Mouse (Mus musculus) retina, postnatal 7 days (tissue): ENCODE data around the gene Nectin4.

Experiments
- DNase-seq: peaks from one replicate; pipeline ENCODE4 v3.0.0-alpha.2; 2012; ENCODE audit warnings: low read depth, low spot score

Nectin4 gene

DNA sequence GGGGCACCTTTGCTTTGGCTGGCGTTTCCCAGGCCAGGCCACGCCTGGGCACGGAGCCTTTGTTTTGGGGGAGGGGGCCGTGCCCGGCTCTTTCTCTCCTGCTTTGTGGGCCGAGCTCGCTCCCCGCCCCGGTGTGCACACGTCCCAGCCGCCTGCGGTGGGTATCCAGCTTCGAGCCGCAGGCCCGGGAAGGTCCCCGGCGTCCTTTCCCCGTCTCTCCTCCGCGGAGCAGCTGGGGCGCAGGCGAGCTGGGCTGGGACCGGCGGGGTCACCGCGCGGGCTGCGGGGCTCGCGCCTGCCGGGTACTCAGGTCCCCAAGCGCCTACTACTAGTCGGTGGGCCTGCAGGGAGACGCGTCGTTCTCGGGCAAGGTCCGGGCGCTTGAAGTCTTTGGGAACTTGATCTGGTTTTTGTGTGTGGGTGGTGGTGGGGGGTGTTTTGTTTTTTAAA lies 41.6 kb downstream of the Nectin4 start:
- DNase-seq, result no peak

DNA sequence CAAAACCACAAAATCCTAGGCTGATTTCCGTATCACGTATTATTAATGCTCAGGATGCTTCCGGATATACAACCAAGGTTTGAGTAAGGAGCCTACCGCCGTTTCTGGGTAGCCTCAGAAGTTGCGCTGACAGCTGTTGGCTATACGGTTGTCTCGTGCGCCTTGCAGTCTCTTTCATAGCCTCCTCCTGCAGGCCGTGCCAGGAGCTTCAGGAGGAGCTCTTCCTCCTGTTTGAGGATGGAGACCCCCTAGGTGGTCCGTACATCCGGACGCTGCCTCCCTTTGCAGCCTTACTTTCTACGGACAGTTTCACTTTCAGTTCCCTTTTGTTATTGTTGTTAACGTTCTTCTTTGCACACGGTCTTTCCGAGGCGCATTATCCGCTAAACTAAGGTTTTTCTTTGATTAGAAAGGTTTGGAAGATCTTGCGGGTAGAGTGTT lies 42.1 kb downstream of the Nectin4 start:
- no peak for DNase-seq

DNA sequence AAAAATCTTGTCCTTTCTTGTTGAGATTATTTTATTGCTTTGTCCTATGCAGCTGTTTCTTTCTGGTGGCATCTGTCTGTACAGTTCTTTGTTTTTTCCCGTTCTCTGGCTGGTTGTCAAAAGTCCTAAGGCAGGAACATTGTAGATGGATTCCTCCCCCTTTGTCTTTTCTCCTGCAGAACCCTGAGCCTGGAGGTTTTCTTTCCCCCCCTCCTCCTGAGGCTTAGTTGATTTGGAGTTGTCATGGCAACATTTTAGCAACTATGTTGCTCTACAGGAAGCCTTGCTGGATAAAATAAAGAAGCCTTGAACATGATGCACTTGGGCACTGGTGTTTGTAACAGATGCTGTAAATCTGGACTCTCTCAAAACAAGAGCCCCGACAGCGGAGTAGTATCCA lies 42.5 kb downstream of the Nectin4 start:
- no peak for DNase-seq

DNA sequence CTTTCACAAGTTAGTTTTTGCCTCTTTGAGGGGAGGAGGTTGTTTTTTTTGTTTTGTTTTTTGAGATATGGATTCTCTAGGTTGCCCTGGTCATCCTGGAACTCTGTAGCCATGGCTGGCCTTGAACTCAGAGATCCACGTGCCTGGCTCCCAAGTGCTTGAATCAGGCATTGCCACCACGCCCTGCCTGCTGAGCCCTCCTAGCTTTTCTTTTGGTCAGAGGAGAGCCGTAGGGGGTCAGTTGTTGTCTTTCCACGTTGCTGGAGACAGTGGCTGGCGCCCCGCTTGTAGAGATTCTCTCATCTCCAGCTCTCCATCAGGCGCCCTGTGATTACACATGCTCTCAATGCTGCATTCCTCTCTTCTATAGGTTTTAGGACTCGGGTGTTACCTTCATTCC lies 43.7 kb downstream of the Nectin4 start:
- no peak for DNase-seq

DNA sequence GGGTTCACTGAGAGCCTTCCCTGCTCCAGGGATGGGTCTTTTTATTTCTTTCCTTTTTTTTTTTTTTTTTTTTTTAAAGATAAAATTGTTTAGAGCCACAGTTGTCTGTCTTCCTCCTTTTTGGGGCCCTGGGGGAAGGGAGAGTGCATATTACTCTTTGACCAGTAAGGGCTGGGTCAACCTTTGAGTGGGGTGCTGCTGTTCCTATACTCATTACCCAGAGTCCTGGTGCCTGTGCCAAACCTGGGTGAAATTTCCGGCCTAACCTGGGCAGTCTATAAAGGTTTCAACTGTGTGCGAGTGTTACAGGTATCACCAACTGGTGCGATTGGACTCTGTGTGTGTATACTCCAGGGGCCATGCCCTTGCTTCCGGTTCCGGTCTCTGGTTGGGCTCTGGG lies 48.8 kb downstream of the Nectin4 start, which contains the start of gene Tstd1:
Gene Tstd1 (plus strand): TSS at position 213 of the 400 bp plus-strand sequence.
- no peak for DNase-seq

DNA sequence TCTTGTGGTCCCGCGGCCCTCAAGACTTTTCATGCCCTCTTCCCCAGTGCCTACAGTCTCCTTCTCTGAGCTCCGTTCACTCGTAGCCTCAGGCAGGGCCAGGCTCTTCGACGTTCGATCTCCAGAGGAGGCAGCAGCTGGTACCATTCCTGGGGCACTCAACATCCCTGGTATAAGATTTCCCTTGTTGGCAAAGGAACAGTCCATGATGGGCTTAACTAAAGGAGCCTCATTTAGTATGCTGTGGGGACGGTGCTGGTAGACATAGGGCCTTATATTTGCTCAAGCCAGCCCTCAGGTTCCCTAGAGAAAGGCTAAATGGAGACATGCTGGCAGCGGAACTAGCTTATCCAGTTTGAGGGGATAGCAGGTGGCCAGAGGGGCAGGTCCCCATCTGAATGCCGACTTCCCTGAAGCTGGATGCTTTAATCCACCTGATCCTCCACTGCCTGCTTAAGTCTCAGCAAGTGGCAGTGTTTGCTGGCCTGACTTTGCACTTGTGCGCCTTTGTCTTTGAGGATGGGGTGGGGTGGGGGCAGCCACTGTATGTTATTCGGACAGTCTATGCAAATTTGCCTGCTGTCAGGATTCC lies 49.5 kb downstream of the Nectin4 start:
- no peak for DNase-seq

DNA sequence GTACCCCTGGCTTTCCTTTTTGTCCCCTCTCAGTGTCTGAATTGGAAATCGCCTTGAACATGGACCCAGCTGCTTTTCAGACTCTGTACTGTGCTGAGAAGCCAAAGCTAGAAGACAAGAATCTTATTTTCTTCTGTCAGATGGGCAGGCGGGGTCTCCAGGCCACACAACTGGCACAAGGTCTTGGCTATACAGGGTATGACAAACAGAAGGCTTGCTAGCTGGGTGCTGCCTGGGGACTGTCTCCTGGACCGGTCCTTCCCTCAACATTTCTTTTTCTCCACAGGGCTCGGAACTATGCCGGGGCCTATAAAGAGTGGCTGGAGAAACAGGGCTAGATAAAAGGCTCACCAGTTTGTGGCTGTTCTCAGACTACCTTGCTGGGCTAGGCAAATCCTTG lies 50.0 kb downstream of the Nectin4 start:
- DNase-seq, result no peak

DNA sequence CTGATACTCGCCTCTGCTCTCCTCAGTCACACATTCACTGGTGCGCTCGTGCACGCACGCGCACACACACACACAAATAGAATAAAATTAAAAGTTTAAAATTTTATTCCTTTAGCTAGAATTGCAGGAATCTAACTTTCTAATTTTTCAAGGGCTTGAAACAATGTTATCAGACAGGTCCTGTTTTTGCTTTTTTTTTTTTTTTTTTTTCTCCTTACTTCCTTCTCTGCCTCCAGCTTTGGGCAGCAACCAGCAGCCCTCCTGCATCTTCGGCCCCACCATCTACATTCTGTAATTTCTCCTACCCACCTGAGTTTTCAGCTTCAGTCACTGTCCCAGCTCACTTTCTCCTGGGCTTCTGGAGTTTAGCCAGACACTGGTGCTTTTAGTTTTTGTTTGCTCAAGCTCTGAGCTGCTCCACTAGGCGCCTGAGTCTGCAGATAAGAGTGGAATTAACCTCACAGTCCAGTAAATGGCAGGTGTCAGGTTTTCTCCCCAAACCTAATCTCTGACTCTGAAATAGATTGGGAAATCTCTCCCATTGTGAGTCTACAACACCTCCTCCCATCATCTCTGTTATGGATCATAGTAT lies 52.7 kb downstream of the Nectin4 start:
- no peak for DNase-seq

DNA sequence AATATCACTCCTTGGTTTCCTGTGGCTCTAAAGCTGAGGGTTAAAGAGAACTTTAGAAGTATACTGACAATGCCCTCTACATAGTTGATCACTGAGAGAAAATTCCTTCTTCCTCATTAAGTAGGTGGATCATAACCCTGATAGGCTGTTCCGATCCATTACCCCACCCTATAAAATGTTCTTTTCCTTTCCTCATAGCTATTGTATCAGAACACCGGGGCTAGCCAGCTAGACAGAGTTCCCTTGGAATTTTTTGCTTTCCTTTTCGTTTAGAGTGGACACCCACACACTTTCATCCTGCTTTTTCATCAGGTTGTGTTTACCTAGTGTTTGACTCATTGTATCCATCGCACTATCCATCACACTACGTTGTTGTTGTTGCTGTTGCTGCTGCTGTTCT lies 54.7 kb downstream of the Nectin4 start:
- no peak for DNase-seq

DNA sequence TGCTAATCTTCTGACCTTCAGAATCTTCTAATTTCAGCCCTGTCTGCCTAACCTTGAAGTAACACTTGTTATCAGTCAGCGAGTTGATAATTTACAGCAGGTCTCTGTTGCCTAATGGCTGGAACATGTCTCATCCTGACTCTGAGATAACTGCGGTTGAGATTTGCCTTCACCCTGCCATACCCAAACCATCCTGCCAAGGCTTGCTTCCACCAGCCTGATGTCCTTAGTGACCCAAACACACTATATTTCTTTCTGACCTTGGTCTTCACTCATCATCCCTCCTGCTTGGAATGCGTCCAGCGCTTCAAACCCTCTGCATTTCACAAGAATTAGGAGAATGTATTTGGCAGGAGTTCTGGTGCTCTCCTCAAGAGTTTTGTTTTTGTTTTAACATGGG lies 55.2 kb downstream of the Nectin4 start:
- no peak for DNase-seq

DNA sequence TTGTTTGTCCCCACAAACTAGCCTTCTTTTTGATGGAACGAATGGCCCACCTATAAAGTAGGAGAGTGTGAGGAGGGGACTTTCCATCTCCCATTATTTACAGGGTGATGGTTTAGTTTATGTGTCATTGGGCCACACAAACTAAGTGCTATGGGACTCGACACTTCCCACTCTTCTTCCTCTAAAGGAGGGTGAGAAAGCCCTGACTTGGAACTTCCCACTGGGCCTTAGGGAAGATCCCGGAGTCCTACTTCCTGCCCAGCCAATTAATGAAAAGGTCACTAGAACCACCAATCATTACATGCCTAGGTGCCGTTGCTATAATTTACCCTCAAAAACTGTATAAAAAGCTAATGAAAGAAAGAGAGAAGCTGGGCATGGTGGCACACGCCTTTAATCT lies 62.3 kb downstream of the Nectin4 start:
- DNase-seq, result no peak

DNA sequence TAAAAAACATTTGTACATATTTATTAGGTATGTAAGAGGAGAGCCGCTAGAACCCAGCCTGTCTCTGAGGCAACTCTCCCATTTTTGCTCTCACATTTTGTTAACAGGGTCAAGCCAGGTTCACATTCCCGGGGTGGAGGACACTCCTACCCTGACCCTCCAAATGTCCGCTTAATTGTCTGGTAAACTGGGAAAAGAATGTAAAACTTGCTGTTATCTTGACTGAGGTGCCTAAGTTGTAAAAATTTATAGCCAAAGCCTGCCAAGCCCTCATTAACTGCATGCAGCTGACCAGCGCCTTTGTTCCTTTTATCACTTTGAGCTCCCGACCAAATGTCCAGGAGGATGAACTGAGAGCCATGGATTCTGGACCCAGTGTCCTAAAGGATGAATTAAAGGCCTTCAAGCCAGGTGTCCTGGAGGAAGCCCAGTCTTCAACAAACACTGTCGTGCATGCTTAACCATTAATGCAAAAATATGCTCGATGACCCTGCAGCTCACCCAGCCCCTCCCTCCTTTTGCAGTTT lies 65.5 kb downstream of the Nectin4 start:
- no peak for DNase-seq

DNA sequence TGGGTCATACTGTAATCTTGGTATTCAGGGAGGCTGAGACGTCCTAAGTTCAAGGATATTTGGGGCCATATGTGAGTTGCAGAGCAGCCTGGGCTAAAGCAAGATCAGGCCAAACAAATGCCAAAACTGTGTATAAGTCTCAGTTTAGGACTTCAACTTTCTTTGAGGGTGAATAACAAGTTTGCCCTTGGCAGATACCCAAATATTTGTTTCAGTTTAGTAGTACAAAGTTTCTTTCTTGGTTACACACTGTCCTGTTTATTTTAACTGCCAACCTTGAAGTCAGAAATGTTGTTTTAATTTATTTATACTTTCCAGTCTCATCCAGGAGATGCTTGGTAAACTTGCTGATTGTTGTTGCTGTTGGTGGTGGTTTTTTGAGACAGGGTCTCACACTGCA lies 66.1 kb downstream of the Nectin4 start:
- DNase-seq, result no peak

DNA sequence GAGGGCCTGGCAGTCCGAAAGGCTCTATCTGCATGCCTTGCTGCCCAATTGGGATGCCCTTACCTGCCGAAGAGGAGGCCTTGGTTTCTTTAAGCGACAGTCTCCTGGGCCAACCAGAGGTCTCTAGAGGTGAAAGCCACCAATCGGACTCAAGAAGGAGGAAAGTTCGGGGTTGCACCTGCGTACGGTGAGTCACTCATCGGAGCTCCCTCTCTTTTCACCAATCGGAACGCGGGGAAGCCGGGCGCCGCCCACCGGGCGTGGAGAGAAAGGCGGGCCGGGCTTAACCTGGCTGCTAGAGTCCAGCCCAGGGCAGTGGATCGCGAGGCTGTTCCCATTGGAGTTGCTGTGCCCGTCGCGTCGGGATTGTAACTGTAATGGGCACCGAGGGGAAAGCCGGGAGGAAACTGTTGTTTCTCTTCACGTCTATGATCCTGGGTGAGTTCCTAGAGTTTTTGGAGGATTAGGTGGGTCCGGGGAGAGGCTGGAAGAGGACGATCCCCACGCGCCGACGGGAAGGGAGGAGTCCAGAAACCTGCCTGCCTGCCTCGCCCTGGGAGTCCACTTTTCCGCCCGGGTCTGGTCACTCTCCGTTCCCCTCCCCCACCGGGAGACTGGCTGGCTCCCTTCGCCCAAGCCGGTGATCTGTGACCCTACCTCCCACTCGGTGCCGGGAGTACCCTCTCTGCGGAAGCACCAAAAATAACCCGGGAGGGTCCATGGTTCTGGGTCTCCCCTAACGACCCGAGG lies 67.5 kb downstream of the Nectin4 start, which contains the start of gene F11r:
Gene F11r (plus strand): TSS at position 272 of the 750 bp plus-strand sequence.
- no peak for DNase-seq
